Mouse (Mus musculus) cerebellum, adult 9-11 months (tissue): ENCODE results near the gene Bst2.

Source experiments
- DNase-seq: peaks from one replicate; pipeline ENCODE4 v3.0.0; 2022

Gene Bst2

GRCm38 (mm10) chr8:71537028-71537867, at the start of gene Bst2:
Bst2 (minus strand) TSS chr8:71537456.
- no peak for DNase-seq

DNA sequence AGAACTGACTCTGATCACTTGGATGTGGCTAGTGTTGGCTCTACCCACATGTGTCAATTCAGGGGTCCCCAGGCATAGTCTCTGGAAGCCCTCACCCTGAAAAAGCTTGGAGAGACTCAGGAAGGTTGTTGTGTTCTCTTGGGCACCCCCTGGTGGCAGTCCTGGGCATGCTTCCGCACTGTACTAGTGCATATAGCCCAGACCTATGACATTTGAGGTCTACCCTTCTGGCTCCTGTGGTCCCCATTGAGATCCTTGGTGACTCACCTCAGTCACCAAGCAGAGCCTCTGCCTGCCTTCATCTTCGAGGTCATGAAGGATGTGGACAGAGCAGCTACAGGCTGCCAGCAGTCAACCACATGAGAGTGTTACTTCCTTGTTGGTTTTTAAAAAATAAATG, 49.6 kb upstream of the Bst2 start:
- no peak for DNase-seq

DNA sequence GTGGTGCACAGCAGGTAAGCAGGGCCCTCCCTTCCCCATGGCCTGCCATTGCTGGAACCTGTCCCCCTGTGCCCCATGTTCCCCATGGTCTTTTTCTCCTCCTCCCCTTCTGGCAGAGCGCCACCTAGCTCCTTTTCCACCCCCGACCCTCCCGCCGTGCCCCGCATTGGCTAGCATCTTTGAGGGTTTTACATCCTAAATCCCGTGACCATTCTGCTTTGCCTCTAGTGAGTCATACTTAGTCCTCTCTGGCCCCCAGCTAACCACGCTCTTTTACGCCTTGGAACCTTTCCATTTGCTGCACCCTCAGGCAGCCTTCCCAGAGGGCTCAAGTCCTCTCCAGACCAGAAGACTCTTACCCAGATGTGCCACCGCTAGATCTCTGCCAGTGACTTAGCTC, 42.9 kb upstream of the Bst2 start:
- DNase-seq: no peak

DNA sequence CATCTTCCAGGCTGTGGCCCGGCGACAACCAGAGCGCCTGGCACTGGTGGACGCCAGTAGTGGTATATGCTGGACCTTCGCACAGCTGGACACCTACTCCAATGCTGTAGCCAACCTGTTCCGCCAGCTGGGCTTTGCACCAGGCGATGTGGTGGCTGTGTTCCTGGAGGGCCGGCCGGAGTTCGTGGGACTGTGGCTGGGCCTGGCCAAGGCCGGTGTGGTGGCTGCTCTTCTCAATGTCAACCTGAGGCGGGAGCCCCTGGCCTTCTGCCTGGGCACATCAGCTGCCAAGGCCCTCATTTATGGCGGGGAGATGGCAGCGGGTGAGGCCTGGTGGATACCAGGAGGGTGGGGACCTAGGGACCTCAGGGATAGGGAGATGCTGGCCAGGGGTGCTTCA, 42.2 kb upstream of the Bst2 start:
- DNase-seq: no peak

- DNase-seq: no peak
Observed at GRCm38 (mm10) chr8:71579009-71579408, 41.8 kb upstream of the Bst2 start.

DNA sequence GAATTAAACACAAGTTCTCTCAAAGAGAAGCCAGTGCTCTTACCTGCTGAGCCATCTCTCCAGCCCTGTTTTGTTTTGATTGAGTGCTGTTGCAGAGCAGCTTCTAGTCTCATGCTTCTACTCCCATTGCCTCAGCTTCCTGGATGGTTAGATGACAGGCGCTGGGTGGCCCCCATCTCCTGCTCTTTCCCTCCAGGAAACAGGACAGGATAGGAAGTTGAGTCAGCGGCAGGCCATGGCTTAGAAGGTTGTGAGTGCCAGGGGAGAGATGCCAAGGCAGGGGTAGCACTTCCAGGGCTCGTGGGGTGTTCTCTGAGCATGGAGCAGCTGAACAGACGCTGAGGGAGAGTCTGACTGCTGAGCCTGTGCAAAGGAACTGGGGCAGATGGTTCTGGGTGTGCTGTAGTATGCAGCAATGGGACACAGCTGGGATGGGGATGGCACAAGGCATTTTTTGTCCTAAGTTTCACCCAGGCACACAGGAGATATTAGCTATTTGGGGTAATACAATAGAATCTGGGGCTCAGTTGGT, 40.7 kb upstream of the Bst2 start:
- DNase-seq: no peak

GRCm38 (mm10) chr8:71575020-71575419, 37.8 kb upstream of the Bst2 start:
- no peak for DNase-seq

- no peak for DNase-seq
Observed at GRCm38 (mm10) chr8:71574426-71574825, 37.2 kb upstream of the Bst2 start.

- peak; percentile 83 for DNase-seq
Observed at GRCm38 (mm10) chr8:71572847-71573633, 35.8 kb upstream of the Bst2 start.

DNA sequence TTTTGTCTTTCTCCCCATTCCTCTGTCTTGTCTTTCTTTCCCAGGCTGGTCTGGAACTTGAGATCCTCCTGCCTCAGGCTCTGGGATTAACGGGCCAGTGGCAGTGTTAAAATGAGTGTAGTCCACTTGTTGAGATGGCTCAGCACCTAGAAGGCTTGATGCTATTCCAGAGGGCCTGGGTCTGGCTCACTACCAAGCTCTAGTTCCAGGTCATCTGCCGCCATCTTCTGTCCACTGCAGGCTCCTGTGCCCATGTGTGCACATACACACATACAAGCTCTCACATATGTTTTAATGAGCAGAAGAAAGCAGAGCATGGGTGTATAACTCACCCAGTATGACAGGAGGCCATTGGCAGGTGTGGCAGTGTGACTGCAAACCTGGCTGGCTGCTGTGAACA, 34.8 kb upstream of the Bst2 start:
- no peak for DNase-seq

DNA sequence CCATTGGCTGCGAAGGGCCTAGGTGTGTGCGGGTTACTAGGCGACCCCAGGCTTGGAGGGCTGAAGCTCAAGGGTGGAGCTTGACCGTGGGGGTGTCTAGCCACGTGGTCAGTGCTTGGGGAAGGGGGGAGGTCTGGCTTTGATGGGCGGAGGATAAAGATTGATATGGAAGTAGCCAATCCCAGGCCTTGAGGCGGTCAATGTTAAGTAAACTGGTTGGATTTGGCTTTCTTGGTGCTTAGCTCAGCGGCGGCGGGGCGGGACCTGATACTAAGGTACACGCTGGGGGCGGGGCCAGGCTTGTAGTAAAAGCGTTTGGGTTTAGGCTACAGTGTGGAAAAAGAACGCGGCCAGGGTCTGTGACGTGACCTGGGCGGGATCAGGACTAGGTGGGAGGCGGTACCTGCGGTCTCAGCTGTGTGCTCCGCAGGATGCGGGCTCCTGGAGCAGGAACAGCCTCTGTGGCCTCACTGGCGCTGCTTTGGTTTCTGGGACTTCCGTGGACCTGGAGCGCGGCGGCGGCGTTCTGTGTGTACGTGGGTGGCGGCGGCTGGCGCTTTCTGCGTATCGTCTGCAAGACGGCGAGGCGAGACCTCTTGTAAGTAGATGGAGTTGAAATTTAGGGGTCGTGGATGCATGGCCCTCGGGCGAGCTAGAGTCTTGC, 33.2 kb upstream of the Bst2 start:
- DNase-seq: peak; percentile 99

GRCm38 (mm10) chr8:71569366-71570290, 32.4 kb upstream of the Bst2 start:
- peak; percentile 98 for DNase-seq

- peak; percentile 77 for DNase-seq
Observed at GRCm38 (mm10) chr8:71568941-71569340, 31.7 kb upstream of the Bst2 start.

- peak; percentile 78 for DNase-seq
Observed at GRCm38 (mm10) chr8:71568387-71568937, 31.2 kb upstream of the Bst2 start, which contains the start of gene Slc27a1. Slc27a1 (plus strand) TSS chr8:71568882.

DNA sequence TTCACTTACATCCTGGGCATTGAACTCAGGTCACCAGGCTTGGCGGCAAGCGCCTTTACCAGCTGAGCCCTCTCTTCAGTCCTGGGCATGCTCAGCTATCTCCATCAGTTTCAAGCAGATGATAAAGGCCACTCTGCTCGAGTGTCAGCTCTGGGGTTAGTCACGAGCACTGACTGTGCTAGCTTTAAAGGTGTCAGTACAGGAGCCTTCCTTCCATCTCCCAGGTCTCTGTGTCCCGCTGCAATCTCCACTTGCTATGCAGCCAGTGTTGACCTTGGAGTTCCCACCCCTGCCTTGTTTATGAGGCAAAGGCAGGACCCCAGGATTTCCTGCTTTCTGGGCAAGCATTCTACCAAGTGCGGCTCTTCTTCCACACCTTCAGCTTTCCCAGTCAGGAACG, 30.3 kb upstream of the Bst2 start:
- DNase-seq: no peak

DNA sequence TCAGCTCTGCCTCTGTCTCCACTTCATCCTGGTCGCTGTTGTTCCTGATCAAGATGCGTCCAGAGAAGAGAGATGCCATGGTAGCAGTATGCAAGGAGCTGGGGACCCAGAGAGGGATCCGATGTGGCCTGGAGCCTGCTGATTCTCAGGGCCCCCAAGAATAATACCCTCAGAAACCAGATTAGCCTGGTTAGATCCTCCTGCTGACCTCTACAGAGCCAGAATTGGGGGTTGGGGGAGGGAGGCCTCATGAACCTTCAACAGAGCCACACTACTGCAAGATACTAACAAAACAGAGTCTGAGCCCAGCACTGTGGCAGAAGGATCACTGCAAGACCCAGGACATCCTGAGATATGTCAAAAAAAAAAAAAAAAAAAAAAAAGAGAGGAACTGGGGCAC, 29.2 kb upstream of the Bst2 start, which contains the start of gene Nxnl1:
TSS of gene Nxnl1 (minus strand) at position 101 of the 400 bp plus-strand sequence.
- no peak for DNase-seq

GRCm38 (mm10) chr8:71563992-71564391, 26.7 kb upstream of the Bst2 start:
- no peak for DNase-seq

DNA sequence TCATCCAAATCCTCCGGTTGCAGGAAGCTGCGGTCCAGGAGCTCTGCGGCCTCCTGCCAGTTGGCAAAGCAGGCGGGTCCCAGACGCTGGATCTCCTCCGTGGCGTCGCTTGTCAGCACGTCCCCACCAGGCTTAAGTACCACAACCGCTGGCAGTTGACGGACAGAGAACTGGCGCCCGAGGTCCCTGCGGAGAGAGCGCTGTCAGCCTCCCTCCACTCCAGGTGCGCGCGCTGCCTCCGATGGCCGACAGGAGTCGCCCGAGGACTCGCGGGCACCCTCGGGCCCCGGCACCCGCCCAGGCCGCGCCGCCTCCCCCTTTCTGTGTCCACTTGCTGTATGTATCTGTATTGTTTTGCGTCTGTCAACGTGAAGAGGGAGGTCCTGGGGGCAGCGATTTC, 25.5 kb upstream of the Bst2 start:
- peak; percentile 78 for DNase-seq

DNA sequence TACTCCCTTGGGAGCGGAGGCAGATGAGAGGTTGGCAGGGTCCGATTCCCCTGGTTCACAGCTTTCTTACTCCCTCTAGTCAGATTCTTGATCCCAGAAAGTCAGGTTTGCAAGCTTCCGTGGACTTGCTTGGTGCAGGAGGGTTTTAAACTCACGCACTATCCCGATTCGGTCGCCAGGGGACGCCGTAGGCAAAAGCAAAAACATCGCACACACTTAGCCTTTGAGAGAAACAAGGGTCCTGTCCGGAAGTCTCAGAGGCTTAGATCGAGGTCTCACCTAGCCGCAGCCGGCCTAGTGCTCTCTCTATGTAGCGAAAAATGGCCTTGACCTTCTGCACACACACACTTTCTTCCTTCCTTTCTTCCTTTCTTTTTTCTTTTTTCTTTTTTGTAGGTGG, 24.1 kb upstream of the Bst2 start:
- peak; percentile 57 for DNase-seq

GRCm38 (mm10) chr8:71560765-71561164, 23.5 kb upstream of the Bst2 start:
- no peak for DNase-seq

- no peak for DNase-seq
Observed at GRCm38 (mm10) chr8:71560071-71560470, 22.8 kb upstream of the Bst2 start.
